Mouse (Mus musculus) liver, postnatal 0 days (tissue): ENCODE results near the gene Syt11. TPM values are rescaled to one million over a fixed set of nuclear protein-coding genes. Genes with fewer than 3 reads are reported as not detected.
"Not testable (repeated sequence)": the region's sequence is repeated elsewhere in the genome, so short reads cannot be mapped to it uniquely, and the experiment has no call there.

Experiments used
- ATAC-seq: fragments of 200-750 bp; cut with Nextera tagmentation; 2 replicates; pipeline ENCODE4 v1.8.0; 2017; ENCODE audit warnings: mild to moderate bottlenecking, moderate library complexity
- DNase-seq: peaks from one replicate; pipeline ENCODE4 v3.0.0-alpha.2; 2016
- H3K27ac ChIP-seq: fragments of 300-500 bp; sonication (generic); 2 replicates; pipeline ENCODE4 v1.5.1; 2014; ENCODE audit warnings: antibody characterized with exemption, moderate library complexity, mild to moderate bottlenecking, low read depth
- H3K27me3 ChIP-seq: fragments of 300-500 bp; sonication (generic); 2 replicates; pipeline ENCODE4 v1.6.1; 2014; ENCODE audit warnings: low read length, control low read depth, mixed read lengths; ENCODE audit not compliant: insufficient read depth
- H3K36me3 ChIP-seq: fragments of 300-500 bp; sonication (generic); replicated peaks from 2 replicates; pipeline ENCODE4 v1.6.1; 2014; ENCODE audit warnings: mild to moderate bottlenecking, control low read depth, low read length, moderate library complexity, mixed read lengths; ENCODE audit not compliant: insufficient read depth
- H3K4me1 ChIP-seq: fragments of 300-500 bp; sonication (generic); 2 replicates; pipeline ENCODE4 v1.6.1; 2014; ENCODE audit warnings: antibody characterized with exemption, mild to moderate bottlenecking, control low read depth; ENCODE audit not compliant: insufficient read depth
- H3K4me2 ChIP-seq: fragments of 300-500 bp; sonication (generic); 2 replicates; pipeline ENCODE4 v1.6.1; 2014; ENCODE audit warnings: low read depth, mild to moderate bottlenecking, low read length, moderate library complexity, mixed read lengths
- H3K4me3 ChIP-seq: fragments of 300-500 bp; sonication (generic); 2 replicates; pipeline ENCODE4 v1.5.1; 2014; ENCODE audit warnings: low read depth, low read length
- H3K9ac ChIP-seq: fragments of 300-500 bp; sonication (generic); replicated peaks from 2 replicates; pipeline ENCODE4 v1.6.1; 2014; ENCODE audit warnings: mild to moderate bottlenecking, moderate library complexity
- H3K9me3 ChIP-seq: fragments of 300-500 bp; sonication (generic); 2 replicates; pipeline ENCODE4 v1.6.1; 2016; ENCODE audit warnings: mild to moderate bottlenecking, control low read depth, low read length, mixed read lengths
- CTCF ChIP-seq: sonication (generic); IDR thresholded peaks from 2 replicates; pipeline ENCODE4 v1.5.1; 2016; ENCODE audit warnings: antibody characterized with exemption, low read depth
- EP300 ChIP-seq: IDR thresholded peaks from 2 replicates; pipeline ENCODE4 v1.6.1; 2016; ENCODE audit warnings: antibody characterized with exemption, low read depth, mild to moderate bottlenecking
- WGBS: fragments of 180-500 bp; shearing (Covaris S2); extraction: QIAGEN DNeasy Blood & Tissue Kit; methylation state at CpG from one replicate; pipeline ENCODE4 v1.1.7; 2014; ENCODE audit not compliant: insufficient replicate concordance; 5-methylcytosine and 5-hydroxymethylcytosine counted together
- polyA plus RNA-seq: library from polyadenylated mRNA; unstranded; fragments of >200 nt; fragmentation: Nextera tagmentation; extraction: Ambion mirVana; gene quantifications from 2 replicates; pipeline ENCODE4 v1.2.1, GENCODE M21; 2015

The Syt11 gene
- polyA plus RNA-seq, 1 experiment from 2014 or later = 0.51 TPM

DNA sequence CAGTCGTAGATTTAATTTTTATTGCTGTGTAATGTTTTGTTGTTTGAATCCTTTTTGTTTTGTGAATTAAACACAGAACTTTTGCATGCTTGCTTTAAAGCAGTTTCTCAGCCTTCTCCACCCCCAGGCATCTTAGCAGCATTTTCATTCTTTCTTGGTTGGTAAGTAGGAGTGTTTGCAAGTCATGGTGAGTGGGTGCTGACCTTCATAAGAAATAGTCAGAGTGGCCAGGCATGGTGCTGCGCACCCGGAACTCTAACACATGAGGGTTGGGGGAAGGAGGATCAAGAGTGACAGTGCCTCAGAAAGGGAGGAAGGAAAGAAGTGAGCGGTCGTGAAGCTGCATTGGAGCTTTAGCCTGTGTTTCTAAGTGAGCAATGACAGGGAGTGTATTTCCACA is 9.9 kb upstream of the Syt11 start:
- Histone ChIP-seq H3K36me3 (peaks cover 3% of the 10 kb centered on the region; the same call in 1 of the 2 replicates), H3K4me2 (no peak overlapping the region), H3K4me3 (no peak overlapping the region), H3K9ac (no peak overlapping the region), H3K9me3 (no peaks in the 10 kb centered on the region), H3K4me1 (no peaks in the 10 kb centered on the region), H3K27me3 (no peaks in the 10 kb centered on the region), H3K27ac (no peak overlapping the region)
- TF ChIP-seq CTCF = no peak
- TF ChIP-seq EP300 = no peak
- DNase-seq = no peak
- ATAC-seq = no peak
- 83% methylated on average over 5 of the region's 5 CpGs for WGBS

GRCm38 (mm10) chr3:88773163-88773562 is 1.8 kb downstream of the Syt11 start:
- ATAC-seq, H3K4me3 ChIP-seq, H3K36me3 ChIP-seq, H3K27ac ChIP-seq, H3K27me3 ChIP-seq, H3K4me2 ChIP-seq, H3K4me1 ChIP-seq, DNase-seq, H3K9me3 ChIP-seq, H3K9ac ChIP-seq: not testable (repeated sequence)
- WGBS = 92% methylated on average over 5 of the region's 6 CpGs

GRCm38 (mm10) chr3:88772399-88772798 is 2.6 kb downstream of the Syt11 start:
- H3K27me3 ChIP-seq, H3K9ac ChIP-seq, H3K4me3 ChIP-seq, H3K4me1 ChIP-seq, H3K9me3 ChIP-seq, H3K27ac ChIP-seq, H3K36me3 ChIP-seq: not testable (repeated sequence)
- ATAC-seq (peak; percentile 71), DNase-seq (peak; percentile 80)
- under 1% methylated on average over 16 of the region's 19 CpGs for WGBS
- 0 out of 2 replicates have a peak overlapping the region, but pooled peaks have one; percentile 18 for H3K4me2 ChIP-seq

GRCm38 (mm10) chr3:88771941-88772280 is 3.1 kb downstream of the Syt11 start:
- H3K4me3 ChIP-seq = peak overlapping the region; percentile 15; the same call in 1 of the 2 replicates
- ATAC-seq = peak; percentile 2; the same call in 1 of the 2 replicates
- not testable (repeated sequence) for H3K9ac ChIP-seq, H3K4me1 ChIP-seq, H3K27me3 ChIP-seq, DNase-seq, H3K36me3 ChIP-seq, H3K9me3 ChIP-seq
- peak overlapping the region; percentile 58 for H3K4me2 ChIP-seq
- WGBS = 11% methylated on average over 3 of the region's 6 CpGs
- peak overlapping the region; percentile 16; the same call in 1 of the 2 replicates for H3K27ac ChIP-seq

DNA sequence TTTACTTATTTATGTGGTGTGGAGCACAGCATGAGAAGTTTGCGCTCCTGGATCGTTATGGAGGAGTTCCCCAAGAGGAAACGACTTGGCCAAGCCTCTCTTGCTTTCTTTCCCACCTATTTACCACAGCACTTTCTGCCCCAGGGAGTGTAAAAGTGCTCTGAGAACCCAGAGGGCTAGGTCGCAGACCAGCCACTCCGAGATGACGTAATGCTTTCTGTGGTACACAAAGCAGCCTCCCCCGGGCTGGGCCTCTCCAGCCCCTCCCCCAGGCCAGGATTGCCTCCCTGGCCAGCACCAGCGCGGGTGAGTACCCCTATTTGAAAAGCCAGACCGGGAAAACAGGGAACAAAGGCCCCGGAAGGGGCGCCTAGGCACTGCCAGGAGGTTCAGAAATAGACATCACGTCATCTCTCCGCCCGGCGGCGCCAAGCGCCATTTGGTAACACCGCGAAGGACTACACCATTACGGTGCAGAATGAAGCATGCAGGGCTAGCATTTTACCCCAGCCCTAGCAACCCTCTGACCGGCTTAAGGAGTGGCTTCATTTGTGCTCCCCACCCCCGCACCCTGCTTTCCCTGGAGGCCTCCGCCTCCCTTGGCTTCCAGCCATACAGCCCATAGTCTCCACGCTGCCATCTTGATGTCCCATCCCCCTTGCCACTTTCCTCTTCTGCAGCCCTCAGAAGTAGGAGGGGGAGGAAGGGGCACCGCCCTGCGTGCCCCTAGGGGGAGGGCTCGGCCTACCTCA is 3.6 kb downstream of the Syt11 start:
- not testable (repeated sequence) for H3K4me1 ChIP-seq, H3K9me3 ChIP-seq, H3K36me3 ChIP-seq, H3K9ac ChIP-seq, DNase-seq, H3K27me3 ChIP-seq
- peak overlapping the region; percentile 58 for H3K4me2 ChIP-seq
- H3K4me3 ChIP-seq = peak overlapping the region; percentile 15
- peak; percentile 52 for ATAC-seq
- H3K27ac ChIP-seq = peak overlapping the region; percentile 16; the same call in 1 of the 2 replicates
- 3% methylated on average over 21 of the region's 28 CpGs for WGBS

- H3K9me3 ChIP-seq = no peaks in the 10 kb centered on the region
- no peak overlapping the region for H3K9ac ChIP-seq
- H3K4me1 ChIP-seq = 0 out of 2 replicates have a peak, but pooled peaks cover 3% of the 10 kb centered on the region
- no peaks in the 10 kb centered on the region for H3K36me3 ChIP-seq
- no peaks in the 10 kb centered on the region for H3K27me3 ChIP-seq
- WGBS = 52% methylated on average over 6 of the region's 6 CpGs
- H3K4me2 ChIP-seq = no peak overlapping the region
- no peak overlapping the region for H3K4me3 ChIP-seq
- TF ChIP-seq CTCF (peak; percentile 36), EP300 (no peak)
- ATAC-seq (no peak), DNase-seq (no peak)
- no peak overlapping the region for H3K27ac ChIP-seq
Observed at GRCm38 (mm10) chr3:88762401-88762831, 12.5 kb downstream of the Syt11 start.

DNA sequence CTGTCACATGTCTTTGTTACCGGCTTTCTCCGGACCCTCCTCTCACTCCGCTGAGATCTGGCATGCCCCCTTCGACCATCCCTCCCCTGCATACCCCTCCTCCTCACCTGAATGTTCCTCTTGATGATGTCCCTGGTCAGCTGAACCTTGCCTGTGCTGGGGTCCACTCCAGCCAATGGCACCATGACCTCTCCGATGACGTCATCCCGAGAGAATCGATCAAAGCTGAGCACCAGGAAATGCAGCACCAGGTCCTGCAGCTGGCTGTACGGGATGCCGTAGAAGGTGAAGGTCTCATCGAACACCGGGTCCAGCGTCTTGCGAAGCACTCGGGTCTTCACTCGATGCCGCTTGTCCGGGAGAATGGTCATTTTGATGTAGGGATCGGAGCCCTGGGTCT is 13.3 kb downstream of the Syt11 start:
- ATAC-seq (peak; percentile 21; the same call in 1 of the 2 replicates), DNase-seq (peak; percentile 30)
- H3K4me3 ChIP-seq = no peak overlapping the region
- WGBS = 86% methylated on average over 19 of the region's 19 CpGs
- no peaks in the 10 kb centered on the region for H3K9me3 ChIP-seq
- H3K4me2 ChIP-seq = no peak overlapping the region
- H3K4me1 ChIP-seq = 0 out of 2 replicates have a peak, but pooled peaks cover 3% of the 10 kb centered on the region
- H3K9ac ChIP-seq = no peak overlapping the region
- no peaks in the 10 kb centered on the region for H3K36me3 ChIP-seq
- H3K27ac ChIP-seq = no peak overlapping the region
- TF ChIP-seq EP300 = no peak
- TF ChIP-seq CTCF = no peak
- no peaks in the 10 kb centered on the region for H3K27me3 ChIP-seq
